Mouse (Mus musculus) midbrain, embryonic 11.5 days (tissue): Measurements from ENCODE around the gene Slc6a16. TPM values are rescaled to one million over a fixed set of nuclear protein-coding genes. Genes with fewer than 3 reads are reported as not detected.

ENCODE experiments used
- ATAC-seq: fragments of 200-750 bp; cut with Nextera tagmentation; 2 replicates; pipeline ENCODE4 v1.8.0; 2017; ENCODE audit warnings: moderate TSS enrichment, moderate library complexity; ENCODE audit not compliant: low FRiP score
- DNase-seq: peaks from one replicate; pipeline ENCODE4 v3.0.0; 2015; ENCODE audit warnings: low spot score; ENCODE audit errors: missing footprints
- H3K27ac ChIP-seq: fragments of 300-500 bp; sonication (generic); 2 replicates; pipeline ENCODE4 v1.5.1; 2014; ENCODE audit warnings: low read depth, low read length
- H3K27me3 ChIP-seq: fragments of 300-500 bp; sonication (generic); 2 replicates; pipeline ENCODE4 v1.6.1; 2014; ENCODE audit warnings: mild to moderate bottlenecking, low read length, moderate library complexity, mixed read lengths; ENCODE audit not compliant: control insufficient read depth, insufficient read depth
- H3K36me3 ChIP-seq: fragments of 300-500 bp; sonication (generic); 2 replicates; pipeline ENCODE4 v1.6.1; 2014; ENCODE audit warnings: mild to moderate bottlenecking, low read length, moderate library complexity, mixed read lengths; ENCODE audit not compliant: control insufficient read depth, insufficient read depth
- H3K4me1 ChIP-seq: fragments of 300-500 bp; sonication (generic); 2 replicates; pipeline ENCODE4 v1.6.1; 2014; ENCODE audit warnings: low read length; ENCODE audit not compliant: control insufficient read depth, insufficient read depth
- H3K4me2 ChIP-seq: fragments of 300-500 bp; sonication (generic); 2 replicates; pipeline ENCODE4 v1.6.1; 2014; ENCODE audit warnings: mild to moderate bottlenecking, moderate library complexity
- H3K4me3 ChIP-seq: fragments of 300-500 bp; sonication (generic); 2 replicates; pipeline ENCODE4 v1.5.1; 2014; ENCODE audit warnings: low read depth, low read length
- H3K9ac ChIP-seq: fragments of 300-500 bp; sonication (generic); 2 replicates; pipeline ENCODE4 v1.6.1; 2014; ENCODE audit warnings: low read length
- H3K9me3 ChIP-seq: fragments of 300-500 bp; sonication (generic); 2 replicates; pipeline ENCODE4 v1.6.1; 2016; ENCODE audit warnings: low read length; ENCODE audit not compliant: control insufficient read depth
- WGBS: fragments of 180-500 bp; shearing (Covaris S2); extraction: QIAGEN DNeasy Blood & Tissue Kit; methylation state at CpG from one replicate; pipeline ENCODE4 v1.1.7; 2014; 5-methylcytosine and 5-hydroxymethylcytosine counted together
- polyA plus RNA-seq: library from polyadenylated mRNA; unstranded; fragments of >200 nt; fragmentation: Nextera tagmentation; extraction: Ambion mirVana; gene quantifications from 2 replicates; pipeline ENCODE4 v1.2.1, GENCODE M21; 2014

The Slc6a16 gene
- polyA plus RNA-seq, 1 experiment from 2014 or later: not detected

DNA sequence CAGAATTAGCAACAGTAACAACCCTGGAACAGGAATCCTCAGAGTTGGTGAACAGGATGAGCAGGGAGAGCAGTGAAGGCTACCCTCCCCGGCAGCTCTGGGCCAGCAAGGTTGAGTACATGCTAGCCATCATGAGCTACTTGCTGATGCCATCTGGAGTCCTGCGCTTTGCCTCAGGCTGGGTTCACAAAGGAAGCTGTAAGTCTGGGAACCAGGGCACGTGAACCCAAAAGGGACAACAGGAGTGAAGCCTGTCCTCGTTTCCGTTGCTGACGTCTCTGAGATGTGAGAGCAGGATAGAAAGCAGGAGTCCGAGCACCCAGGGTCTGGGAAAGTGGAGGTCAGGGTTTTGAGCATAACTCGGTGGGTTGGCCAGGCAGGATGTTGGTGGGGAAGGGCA is 18.4 kb downstream of the Slc6a16 start:
- Histone ChIP-seq H3K27me3 (no peaks in the 10 kb centered on the region), H3K36me3 (no peaks in the 10 kb centered on the region), H3K9me3 (no peaks in the 10 kb centered on the region), H3K9ac (no peak overlapping the region), H3K4me2 (no peak overlapping the region), H3K27ac (no peak overlapping the region), H3K4me1 (no peaks in the 10 kb centered on the region), H3K4me3 (no peak overlapping the region)
- 87% methylated on average over 8 of the region's 8 CpGs for WGBS
- DNase-seq: no peak
- no peak for ATAC-seq

DNA sequence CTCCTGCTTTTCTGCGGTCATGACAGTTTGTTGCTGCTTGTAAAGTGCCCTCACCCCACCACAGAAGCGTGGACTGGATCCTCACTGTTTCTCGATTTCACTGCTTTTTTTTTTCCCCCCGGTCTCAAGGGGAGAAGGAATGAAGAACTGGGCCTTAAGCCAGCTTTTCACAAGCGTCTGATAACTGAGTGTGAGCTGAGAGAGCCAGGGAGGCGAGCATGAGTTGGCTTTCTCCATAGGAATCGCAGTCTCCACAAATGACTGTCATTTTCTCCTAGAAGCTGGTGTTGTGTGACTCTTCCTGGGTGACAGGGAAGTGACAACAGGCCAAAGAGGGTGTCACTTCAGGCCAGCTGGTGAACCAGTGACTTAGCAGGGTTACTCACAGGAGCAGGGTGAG is 21.4 kb downstream of the Slc6a16 start:
- Histone ChIP-seq H3K4me1 (no peaks in the 10 kb centered on the region), H3K4me3 (no peak overlapping the region), H3K27ac (no peak overlapping the region), H3K27me3 (no peaks in the 10 kb centered on the region), H3K36me3 (no peaks in the 10 kb centered on the region), H3K9me3 (no peaks in the 10 kb centered on the region), H3K9ac (no peak overlapping the region), H3K4me2 (no peak overlapping the region)
- 70% methylated on average over 7 of the region's 7 CpGs for WGBS
- DNase-seq: peak; percentile 33
- no peak for ATAC-seq

- WGBS: 73% methylated on average over 7 of the region's 7 CpGs
- ATAC-seq (no peak), DNase-seq (peak; percentile 37)
- Histone ChIP-seq H3K9me3 (no peaks in the 10 kb centered on the region), H3K27me3 (no peaks in the 10 kb centered on the region), H3K9ac (no peak overlapping the region), H3K4me3 (no peak overlapping the region), H3K4me2 (no peak overlapping the region), H3K27ac (no peak overlapping the region), H3K4me1 (no peaks in the 10 kb centered on the region), H3K36me3 (no peaks in the 10 kb centered on the region)
Measured at GRCm38 (mm10) chr7:45263006-45263607, 22.2 kb downstream of the Slc6a16 start.

GRCm38 (mm10) chr7:45264348-45264747 is 23.5 kb downstream of the Slc6a16 start:
- 68% methylated on average over 3 of the region's 3 CpGs for WGBS
- ATAC-seq (no peak), DNase-seq (peak; percentile 69)
- H3K9ac ChIP-seq: no peak overlapping the region
- no peak overlapping the region for H3K4me2 ChIP-seq
- no peaks in the 10 kb centered on the region for H3K36me3 ChIP-seq
- no peak overlapping the region for H3K4me3 ChIP-seq
- H3K4me1 ChIP-seq: no peaks in the 10 kb centered on the region
- no peaks in the 10 kb centered on the region for H3K9me3 ChIP-seq
- no peak overlapping the region for H3K27ac ChIP-seq
- H3K27me3 ChIP-seq: no peaks in the 10 kb centered on the region

- Histone ChIP-seq H3K9me3 (no peaks in the 10 kb centered on the region), H3K4me2 (no peak overlapping the region), H3K4me3 (no peak overlapping the region), H3K36me3 (no peaks in the 10 kb centered on the region), H3K27me3 (no peaks in the 10 kb centered on the region), H3K4me1 (no peaks in the 10 kb centered on the region), H3K9ac (no peak overlapping the region), H3K27ac (no peak overlapping the region)
- WGBS: 74% methylated on average over 1 of the region's 1 CpGs
- DNase-seq (no peak), ATAC-seq (no peak)
Measured at GRCm38 (mm10) chr7:45265518-45265917, 24.6 kb downstream of the Slc6a16 start.

- no peak for ATAC-seq
- DNase-seq: no peak
- Histone ChIP-seq H3K4me3 (no peak overlapping the region), H3K4me2 (no peak overlapping the region), H3K27me3 (no peaks in the 10 kb centered on the region), H3K9me3 (no peaks in the 10 kb centered on the region; the same call in 1 of the 2 replicates), H3K4me1 (0 out of 2 replicates have a peak, but pooled peaks cover 3% of the 10 kb centered on the region), H3K27ac (no peak overlapping the region), H3K36me3 (no peaks in the 10 kb centered on the region), H3K9ac (no peak overlapping the region)
- 69% methylated on average over 10 of the region's 10 CpGs for whole genome bisulfite sequencing
Measured at GRCm38 (mm10) chr7:45272786-45273412, 32.0 kb downstream of the Slc6a16 start.

DNA sequence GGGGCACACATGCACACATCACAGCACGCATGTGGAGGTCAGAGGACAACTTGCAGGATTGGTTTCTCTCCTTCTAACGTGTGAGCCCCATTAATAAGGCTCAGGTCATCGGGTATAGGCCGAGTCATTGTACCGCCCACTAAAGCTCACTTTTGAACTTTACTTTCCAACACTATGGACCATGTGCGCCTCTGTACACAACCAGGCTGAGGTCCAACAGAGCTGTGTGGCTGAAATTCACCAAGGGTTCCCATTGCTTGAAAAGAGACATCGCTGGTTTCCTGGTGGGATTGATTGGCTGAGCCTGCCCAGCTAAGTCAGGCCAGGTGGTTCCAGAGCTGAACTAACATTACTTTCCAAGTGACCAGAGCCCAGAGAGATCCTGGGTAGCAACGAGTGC is 32.8 kb downstream of the Slc6a16 start:
- Histone ChIP-seq H3K9me3 (no peaks in the 10 kb centered on the region; the same call in 1 of the 2 replicates), H3K4me3 (no peak overlapping the region), H3K4me1 (0 out of 2 replicates have a peak, but pooled peaks cover 3% of the 10 kb centered on the region), H3K27me3 (no peaks in the 10 kb centered on the region), H3K36me3 (no peaks in the 10 kb centered on the region), H3K4me2 (no peak overlapping the region), H3K27ac (no peak overlapping the region), H3K9ac (no peak overlapping the region)
- 88% methylated on average over 8 of the region's 8 CpGs for WGBS
- ATAC-seq (no peak), DNase-seq (no peak)

DNA sequence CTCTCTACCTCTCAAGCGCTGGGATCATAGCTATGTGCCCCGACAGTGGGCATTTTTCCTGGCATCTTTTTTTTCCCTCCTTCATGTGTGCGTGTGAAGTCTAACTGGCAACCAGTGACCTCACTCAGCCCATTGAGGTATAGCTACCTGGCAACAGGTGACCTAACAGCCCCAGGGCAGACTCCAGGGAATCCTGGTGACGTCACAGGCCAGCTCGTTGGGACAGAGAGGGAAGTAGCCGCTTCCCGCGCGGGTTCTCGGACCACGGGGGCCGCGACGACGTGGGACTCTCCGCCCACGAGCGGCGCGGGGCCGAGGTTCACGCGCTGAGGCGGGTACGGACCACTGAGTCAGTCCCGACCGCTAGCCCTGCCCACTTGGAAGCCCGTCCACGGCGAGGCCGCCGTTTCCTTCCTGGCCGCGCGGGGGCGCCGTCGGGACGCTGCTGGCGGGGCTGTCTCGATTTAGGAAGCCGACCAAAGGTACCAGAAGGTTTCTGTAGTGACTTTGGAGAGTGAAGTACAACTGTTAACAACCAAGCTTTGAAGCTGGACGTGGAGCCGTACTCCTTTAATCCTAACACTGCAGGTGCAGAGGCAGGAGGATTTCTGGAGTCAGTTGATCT is 36.4 kb downstream of the Slc6a16 start, which contains the start of gene Slc6a21:
Gene Slc6a21 (plus strand): TSS at position 378 of the 625 bp plus-strand sequence.
- DNase-seq (peak; percentile 96), ATAC-seq (no peak)
- Histone ChIP-seq H3K4me1 (0 out of 2 replicates have a peak, but pooled peaks cover 3% of the 10 kb centered on the region), H3K4me2 (peak within 1 kb of the TSS; percentile 46), H3K36me3 (no peaks in the 10 kb centered on the region), H3K27ac (no peak within 1 kb of the TSS), H3K9ac (peak within 1 kb of the TSS; percentile 48), H3K9me3 (no peaks in the 10 kb centered on the region), H3K27me3 (no peaks in the 10 kb centered on the region), H3K4me3 (peak within 1 kb of the TSS; percentile 23)
- 7% methylated on average over 44 of the region's 44 CpGs for WGBS

GRCm38 (mm10) chr7:45286486-45286885 is 45.6 kb downstream of the Slc6a16 start:
- Histone ChIP-seq H3K4me2 (no peak overlapping the region), H3K9me3 (no peaks in the 10 kb centered on the region), H3K36me3 (no peaks in the 10 kb centered on the region; the same call in 1 of the 2 replicates), H3K27ac (no peak overlapping the region), H3K4me3 (no peak overlapping the region), H3K4me1 (no peaks in the 10 kb centered on the region), H3K9ac (no peak overlapping the region), H3K27me3 (no peaks in the 10 kb centered on the region)
- peak; percentile 77 for DNase-seq
- 95% methylated on average over 13 of the region's 13 CpGs for WGBS
- no peak for ATAC-seq
